Mouse (Mus musculus) spleen, postnatal 14 days (tissue): ENCODE results near the gene Usb1.

Experiments
- DNase-seq, 2 experiments: peaks; one replicate each; pipeline ENCODE4 v3.0.0; 2021 to 2022; ENCODE audit warnings: low spot score in 2 of 2

The Usb1 gene

DNA sequence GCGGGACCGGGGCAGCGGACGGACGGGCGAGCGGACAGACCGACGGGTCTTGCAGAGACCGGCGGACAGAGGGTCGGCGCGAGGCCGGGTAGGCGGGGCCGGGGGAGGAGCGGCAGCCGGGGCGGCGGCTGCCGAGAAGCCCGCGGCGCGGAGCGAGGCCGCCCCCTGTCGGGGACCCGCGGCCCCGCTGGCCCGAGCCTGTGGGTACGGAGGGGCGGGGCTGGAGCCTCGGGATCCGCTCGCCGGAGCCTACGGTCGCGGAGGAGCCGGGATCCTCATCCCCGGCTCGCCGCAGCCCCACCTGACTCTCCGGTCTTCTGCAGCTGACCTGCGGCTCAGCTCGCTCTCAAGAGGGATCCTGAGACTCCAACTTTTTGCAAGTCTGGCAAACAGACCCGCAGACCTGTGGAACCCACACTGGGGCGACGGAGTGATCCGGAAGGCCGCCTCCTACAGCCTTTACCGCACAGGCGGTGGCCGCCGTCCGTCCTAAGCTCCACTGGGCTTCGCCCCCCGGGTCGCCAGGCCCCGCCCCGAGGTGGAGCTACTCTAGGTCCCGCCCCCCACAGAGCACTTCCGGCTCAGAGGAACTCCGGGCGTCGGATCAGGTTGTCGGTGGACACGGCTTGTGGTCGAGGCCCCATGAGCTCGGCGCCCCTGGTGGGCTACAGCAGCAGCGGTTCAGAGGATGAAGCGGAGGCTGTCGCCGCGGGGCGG is at the start of gene Usb1, which contains the start of gene Zfp319:
TSS of gene Usb1 (plus strand) at position 565 of the 717 bp plus-strand sequence.
TSS of gene Zfp319 (minus strand) at position 231 of the 717 bp plus-strand sequence.
- DNase-seq, result peak; percentile 88 to 93

- no peak for DNase-seq
Observed at GRCm38 (mm10) chr8:95289066-95289650, 42.9 kb upstream of the Usb1 start.

- DNase-seq, result peak in 1 of 2 experiments; percentile 28
Observed at GRCm38 (mm10) chr8:95293172-95293571, 38.9 kb upstream of the Usb1 start.

DNA sequence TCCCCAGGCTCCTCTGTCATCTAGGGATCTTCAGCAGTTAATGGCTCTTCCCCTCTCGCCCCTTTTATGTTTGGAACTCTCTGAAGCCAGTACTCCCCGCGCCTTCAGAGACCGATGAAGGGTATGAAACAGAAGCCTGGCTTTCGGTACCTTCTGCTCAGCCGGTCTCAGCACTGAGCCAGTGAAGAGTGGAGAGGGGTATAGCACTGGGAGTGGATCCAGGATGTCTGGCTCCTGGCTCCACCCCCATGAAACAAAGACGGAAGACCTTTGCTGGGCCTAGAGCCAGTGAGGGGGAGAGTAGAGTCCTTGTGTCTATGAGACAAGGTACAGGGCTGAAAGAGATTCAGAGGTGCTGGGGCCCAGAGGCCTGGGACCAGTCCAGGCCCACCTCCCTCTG is 38.2 kb upstream of the Usb1 start:
- DNase-seq, result no peak

- DNase-seq, result no peak
Observed at GRCm38 (mm10) chr8:95302410-95302809, 29.7 kb upstream of the Usb1 start.

- no peak for DNase-seq
Observed at GRCm38 (mm10) chr8:95305526-95305925, 26.6 kb upstream of the Usb1 start.

- no peak for DNase-seq
Observed at GRCm38 (mm10) chr8:95306431-95306830, 25.7 kb upstream of the Usb1 start, which contains the start of gene Cngb1. TSS of gene Cngb1 (minus strand) at chr8:95306585.

DNA sequence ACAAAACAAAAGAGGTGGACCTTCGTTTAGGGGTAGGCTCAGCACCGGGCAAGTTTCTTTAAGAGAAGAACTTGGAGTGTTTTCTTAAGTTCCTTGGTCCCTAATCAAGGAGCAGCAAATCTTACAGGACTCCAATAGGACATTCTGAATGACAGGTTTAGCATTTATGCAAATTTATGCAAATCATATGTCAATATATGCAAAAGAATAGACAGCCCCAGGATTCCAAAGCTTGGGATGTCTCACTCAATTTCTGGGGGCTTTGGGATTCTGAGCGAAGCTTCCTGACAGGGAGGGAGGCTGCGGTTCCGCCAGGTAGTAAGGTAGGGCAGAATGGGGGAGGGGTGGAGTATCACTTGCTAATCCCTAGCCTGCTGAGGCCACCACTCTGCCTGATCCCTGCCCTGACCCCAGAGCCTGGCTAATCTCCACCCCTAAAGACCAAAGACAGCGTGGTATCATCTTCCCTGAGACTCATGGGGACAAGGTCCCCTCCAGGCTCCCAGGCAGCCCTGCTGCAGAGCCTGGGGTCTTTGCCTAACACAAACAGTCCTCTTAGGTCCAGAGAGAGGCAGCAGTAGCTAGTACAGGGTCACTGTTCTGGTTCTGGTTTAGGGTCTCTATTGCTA is 21.6 kb upstream of the Usb1 start, which contains the start of gene Tepp:
TSS of gene Tepp (plus strand) at position 225 of the 629 bp plus-strand sequence.
- no peak for DNase-seq

DNA sequence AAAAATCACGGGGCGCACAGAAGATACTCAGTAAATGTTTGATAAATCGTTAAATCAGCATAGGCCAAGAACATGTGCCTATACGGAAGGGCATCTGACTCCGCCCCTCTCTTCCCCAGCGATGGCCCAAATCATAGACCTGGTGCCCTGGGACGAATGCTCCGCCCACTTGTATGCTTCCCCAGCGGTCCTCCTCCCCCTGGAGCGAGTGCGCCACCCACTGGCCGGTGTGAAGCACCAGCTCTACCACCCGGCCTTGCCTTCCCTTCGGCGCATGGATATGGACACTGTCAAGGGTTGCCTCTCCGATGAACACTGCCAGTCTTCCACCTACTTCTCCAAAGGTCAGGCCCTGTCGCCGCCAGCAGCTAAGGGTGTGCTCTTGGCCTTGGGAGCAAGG is 19.2 kb upstream of the Usb1 start:
- DNase-seq, result no peak

DNA sequence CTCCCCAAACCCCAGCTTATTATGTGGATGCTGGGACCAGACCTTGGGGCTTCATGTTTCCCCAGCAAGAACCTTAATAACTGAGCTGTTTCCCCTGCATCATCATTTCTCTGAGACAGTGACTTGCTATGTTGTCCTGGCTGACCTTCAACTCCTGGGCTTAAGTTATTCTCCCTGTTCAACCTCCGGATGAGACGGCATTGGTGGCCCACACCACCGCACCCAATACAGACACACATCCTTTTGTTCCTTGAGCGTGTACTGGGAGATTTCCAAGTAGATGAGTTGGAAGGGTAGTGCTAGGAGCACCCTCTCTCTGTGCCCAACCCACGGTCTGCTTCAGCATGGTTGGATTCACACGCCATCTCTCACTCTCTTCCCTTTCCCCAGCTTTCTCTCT is 18.2 kb upstream of the Usb1 start:
- DNase-seq, result no peak

DNA sequence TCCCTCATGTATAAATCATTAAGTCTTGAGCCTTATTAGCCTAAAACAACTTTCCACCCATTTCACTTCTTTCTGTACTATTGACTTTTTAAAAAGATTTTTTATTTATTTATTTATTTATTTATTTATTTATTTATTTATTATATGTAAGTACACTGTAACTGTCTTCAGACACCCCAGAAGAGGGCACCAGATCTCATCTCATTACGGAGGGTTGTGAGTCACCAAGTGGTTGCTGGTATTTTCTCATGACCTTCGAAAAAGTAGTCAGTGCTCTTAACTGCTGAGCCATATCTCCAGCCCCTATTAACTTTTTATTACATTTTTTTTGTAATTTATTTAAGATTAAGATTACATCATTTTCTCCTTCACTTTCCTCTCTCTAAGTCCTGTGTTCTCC is 17.4 kb upstream of the Usb1 start:
- no peak for DNase-seq

GRCm38 (mm10) chr8:95315350-95315749 is 16.7 kb upstream of the Usb1 start:
- DNase-seq, result no peak

DNA sequence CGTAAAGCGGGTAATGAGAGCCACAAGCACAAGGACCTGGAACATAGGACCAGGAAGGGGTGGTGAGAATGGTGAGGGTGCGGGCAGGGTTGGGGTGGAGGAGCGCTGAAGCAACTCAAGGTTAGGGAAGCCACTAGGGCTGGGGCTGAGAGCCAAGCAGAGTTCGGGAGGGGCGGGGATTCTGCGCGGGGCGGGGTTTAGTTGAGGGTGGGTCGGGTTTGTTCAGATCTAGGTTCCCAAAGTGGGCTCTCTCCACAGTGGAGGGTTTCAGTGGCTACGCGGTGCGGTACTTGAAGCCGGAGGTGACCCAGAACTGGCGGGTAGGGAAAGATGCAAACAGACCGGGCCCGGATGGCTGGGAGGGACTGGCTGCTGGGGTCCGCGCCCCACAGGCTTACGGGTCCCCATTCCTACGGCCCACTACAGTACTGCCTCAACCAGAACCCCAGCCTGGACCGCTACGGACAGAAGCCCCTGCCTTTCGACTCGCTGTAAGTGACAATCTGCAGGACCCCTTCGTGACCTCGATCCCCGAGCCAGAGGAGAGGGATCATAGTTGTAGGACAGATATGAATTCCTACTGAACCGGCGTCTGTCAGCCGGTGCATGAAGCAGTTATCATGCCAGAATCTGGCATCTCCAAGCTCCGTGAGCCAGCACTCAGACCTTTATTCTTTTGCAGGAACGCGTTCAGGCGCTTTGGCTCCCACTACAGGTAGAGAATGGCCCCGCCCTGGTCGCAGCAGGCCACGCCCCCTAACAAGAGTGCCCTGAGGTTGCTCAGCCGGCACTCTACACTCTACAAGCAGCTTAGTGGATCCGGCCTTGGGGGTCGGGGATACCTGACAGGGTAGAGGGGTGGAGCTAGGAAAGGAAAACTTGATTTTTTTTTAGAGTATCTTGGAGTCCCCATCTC is 11.6 kb upstream of the Usb1 start:
- peak; percentile 50 to 62 for DNase-seq

DNA sequence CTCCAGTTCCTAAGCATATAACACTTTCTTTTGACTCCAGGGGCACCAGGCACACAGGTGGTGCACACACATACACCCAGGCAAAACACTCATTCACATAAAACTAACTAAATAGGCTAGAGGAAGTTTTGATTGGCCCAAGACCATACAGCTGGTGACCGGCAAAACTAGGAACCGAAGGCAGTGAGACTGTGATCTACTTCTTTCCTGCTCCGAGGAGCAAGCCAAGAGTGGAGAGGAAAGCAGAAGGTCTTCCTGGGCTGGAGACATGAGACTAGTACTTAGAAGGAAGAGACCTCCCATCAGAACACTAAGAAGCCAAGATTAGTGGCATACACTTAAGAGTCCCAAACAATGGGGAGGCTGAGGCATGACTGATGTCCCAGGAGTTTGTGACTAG is 8.9 kb upstream of the Usb1 start:
- no peak for DNase-seq

- no peak for DNase-seq
Observed at GRCm38 (mm10) chr8:95324646-95325045, 7.4 kb upstream of the Usb1 start.

DNA sequence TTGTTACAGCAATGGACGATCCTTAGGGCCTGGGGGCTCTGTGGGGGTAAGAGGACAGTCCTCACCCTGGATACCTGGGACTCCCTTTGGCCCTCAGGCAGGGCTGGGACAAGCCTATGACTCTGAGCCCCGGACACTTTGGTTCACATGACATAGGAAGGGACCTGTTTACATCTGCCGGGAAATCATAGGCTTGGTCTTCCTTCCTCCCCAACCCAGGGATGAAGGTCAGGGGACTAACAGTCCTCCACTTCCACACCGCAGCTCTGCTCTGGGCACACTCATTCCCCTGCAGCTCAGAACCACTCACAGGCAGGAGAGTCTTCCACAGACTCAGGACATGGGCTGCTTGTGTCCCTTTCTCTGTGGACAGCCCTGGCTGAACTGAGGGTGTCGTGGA is 5.3 kb upstream of the Usb1 start:
- DNase-seq, result no peak

DNA sequence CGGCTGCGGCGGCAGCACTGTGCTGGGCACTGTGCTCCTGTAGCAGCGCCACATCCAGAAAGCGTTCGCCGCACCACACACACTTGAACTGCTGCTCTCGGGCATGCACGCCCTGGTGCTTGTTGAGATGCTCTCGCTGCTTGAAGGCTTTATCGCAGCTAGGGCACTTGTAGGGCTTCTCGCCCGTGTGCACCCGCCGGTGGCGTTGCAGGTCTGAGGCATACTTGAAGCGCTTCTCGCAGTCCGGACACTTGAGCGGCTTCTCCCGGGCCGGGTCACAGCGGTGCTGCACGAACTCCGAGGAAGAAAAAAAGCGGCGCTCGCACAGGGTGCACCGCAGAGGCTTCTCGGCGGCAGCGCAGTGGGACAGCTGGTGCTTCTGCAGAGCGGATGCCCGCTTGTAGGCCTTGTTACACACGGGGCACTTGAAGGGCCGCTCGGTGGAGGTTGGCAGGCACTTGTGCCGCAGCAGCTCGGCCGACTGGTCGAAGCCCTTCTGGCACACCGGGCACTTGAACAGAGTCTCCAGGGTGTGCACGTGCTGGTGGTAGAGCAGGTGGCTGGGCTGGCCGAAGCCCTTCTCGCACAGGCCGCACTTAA is 4.1 kb upstream of the Usb1 start:
- no peak for DNase-seq

DNA sequence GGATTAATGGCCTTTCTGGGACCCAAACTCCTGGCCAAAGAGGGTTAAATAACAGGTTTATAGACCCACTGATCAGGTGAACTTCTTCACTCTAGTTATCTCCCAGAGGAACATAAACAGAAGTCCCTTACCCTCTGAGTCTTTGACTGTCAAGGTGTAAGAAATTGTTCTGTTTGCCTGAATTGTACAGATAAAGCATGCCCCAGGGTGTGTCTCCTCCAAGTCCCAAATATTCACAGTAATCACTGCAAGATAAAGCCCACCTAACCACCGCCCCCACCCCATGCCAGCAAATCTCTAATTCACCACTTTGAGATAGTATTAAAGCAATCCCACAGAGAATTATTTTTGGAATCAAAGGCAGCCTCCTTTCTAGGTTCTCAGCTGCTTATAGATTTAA is 1.7 kb upstream of the Usb1 start:
- no peak for DNase-seq

DNA sequence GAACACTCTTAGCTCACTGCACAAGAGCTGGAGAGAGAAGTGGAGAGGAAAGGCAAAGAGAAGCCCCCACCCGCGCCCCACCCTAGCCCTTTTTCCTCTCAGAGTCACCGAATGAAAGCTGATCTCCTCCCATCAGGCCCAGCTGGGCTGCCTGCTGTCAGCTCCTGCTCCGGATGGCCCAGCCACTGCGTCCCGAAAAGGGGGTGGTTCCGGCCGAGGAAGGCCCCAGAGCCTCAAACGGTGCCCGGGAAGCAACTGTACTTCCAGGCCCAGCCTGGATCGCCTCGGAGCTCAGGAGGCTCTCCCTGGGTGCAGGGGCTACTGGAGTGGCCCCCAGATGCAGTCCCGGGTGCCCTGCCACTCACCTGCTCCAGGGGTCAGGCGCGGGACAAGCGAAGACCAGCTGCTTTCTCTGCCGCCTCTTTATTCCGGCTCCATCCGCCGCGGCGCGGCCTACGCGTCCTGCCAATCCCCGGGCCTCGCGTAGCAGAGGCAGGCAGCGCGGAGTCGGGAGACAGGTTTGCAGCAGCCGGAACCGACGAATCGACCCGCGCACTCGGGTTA is 846 bp upstream of the Usb1 start:
- DNase-seq, result no peak

DNA sequence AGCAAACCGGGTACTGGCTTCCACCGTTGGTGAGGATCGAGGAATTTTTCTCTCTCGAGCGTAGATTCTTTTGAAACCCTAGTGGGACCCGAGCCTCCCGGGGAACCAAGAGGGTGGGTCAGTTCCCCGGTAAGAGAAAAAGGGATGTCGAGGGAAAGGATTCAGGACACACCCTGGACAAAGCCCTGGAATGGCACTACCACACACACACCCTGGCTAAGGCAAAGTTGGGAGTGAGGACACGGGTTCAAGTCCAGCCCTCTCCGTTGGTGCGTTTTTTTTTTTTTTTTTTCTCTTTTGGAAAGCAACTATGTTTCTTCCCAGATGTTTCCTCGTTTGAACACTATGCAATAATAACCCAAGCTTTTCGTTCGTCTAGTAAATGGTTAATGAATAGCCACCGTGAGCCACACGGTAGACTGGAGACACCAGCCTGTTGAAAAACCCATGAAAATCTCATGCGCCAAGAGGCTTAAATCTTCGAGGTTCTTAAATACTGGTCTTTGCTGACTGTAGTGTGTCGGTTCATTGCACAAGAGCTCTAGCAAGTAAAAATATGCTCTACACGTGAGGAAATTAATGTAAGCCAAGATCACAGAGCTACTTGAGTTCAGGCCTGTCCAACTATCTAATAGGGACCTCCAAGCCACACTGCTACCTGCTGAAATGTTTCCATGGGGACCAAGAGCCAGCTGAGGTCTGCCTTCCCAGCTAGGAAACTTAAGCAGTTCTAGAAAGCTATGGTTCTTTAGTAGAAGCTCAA is 534 bp downstream of the Usb1 start:
- DNase-seq, result no peak
